ENCODE assay signal across 9 mouse cellular contexts in the genomic region with DNA sequence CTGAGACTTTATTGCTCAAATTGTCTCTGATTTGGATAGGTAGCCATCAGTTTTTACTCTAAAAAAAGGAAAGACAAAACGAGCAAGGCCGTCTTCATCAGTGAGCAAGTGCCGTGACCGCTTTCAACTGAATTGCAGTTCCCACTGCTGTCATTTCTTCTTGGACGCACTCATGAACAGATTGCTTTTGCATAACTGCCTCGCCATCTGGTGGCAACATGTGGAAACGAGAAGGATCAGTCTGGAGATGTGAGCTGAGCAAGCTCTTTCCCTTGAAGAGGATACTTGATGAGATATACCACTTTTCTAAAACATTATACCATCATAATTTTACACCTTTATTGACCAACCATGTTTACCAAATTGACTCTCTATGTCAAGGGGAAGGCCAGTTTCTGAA.
DNase-seq lines count a peak whose midpoint lies in the region; ATAC-seq lines count a peak whose summit lies in the region.
"Had no signal": no experiment of that assay in that cellular context is flagged by ENCODE, and none has a peak within 500 bp of the region (broad histone marks: within the 10 kb centered on the region; RNA-seq: fewer than 3 reads in every experiment).

No protein-coding gene starts in this region.

- no peaks in the 10 kb centered on the region for H3K9me3 ChIP-seq in forebrain, embryonic 15.5 days
- no peaks in the 10 kb centered on the region for H3K9me3 ChIP-seq in hindbrain, embryonic 16.5 days (ENCODE audit: control insufficient read depth, low read length)

- no peak overlapping the region for H3K4me3 ChIP-seq in forebrain, embryonic 15.5 days
- H3K4me3 ChIP-seq in hindbrain, embryonic 16.5 days (ENCODE audit: low read length), result no peak overlapping the region

- no peak overlapping the region for H3K27ac ChIP-seq in forebrain, embryonic 15.5 days (replicated peaks)
- no peak overlapping the region for H3K27ac ChIP-seq in hindbrain, embryonic 16.5 days (ENCODE audit: low read depth, low read length)
- H3K27ac ChIP-seq: macrophage had no signal

- H3K4me1 ChIP-seq in forebrain, embryonic 15.5 days, result no peaks in the 10 kb centered on the region
- H3K4me1 ChIP-seq in hindbrain, embryonic 16.5 days (ENCODE audit: control insufficient read depth, insufficient read depth, low read depth, low read length), result no peaks in the 10 kb centered on the region

- WGBS in forebrain, embryonic 15.5 days, result 1% methylated on average over 7 of the region's 7 CpGs
- WGBS in hindbrain, embryonic 16.5 days, result 1% methylated on average over 7 of the region's 7 CpGs

- no peaks in the 10 kb centered on the region for H3K36me3 ChIP-seq in forebrain, embryonic 15.5 days
- H3K36me3 ChIP-seq in hindbrain, embryonic 16.5 days (ENCODE audit: control insufficient read depth, insufficient read depth, low read length), result no peaks in the 10 kb centered on the region

- H3K4me2 ChIP-seq in forebrain, embryonic 15.5 days (replicated peaks), result no peak overlapping the region
- 0 out of 2 replicates have a peak overlapping the region, but pooled peaks have one; percentile 33 for H3K4me2 ChIP-seq in hindbrain, embryonic 16.5 days (ENCODE audit: low read length)

- peak; percentile 76 for DNase-seq in MEL-GATA-1-ER (ENCODE audit: extremely low read depth, low read depth)
- DNase-seq in layer of hippocampus, postnatal 36 days, result peak; percentile 69 to 72
- DNase-seq in lung, postnatal 4 days, result peak; percentile 70 to 82
- peak; percentile 73 for DNase-seq in retina, postnatal 7 days (ENCODE audit: low read depth, low spot score)
- DNase-seq in urinary bladder, adult 2 months (ENCODE audit: low spot score), result peak; percentile 25

- no peaks in the 10 kb centered on the region for H3K27me3 ChIP-seq in forebrain, embryonic 15.5 days
- H3K27me3 ChIP-seq in hindbrain, embryonic 16.5 days (replicated peaks; ENCODE audit: control insufficient read depth, insufficient read depth, low read length), result no peaks in the 10 kb centered on the region

- peak; percentile 88 for ATAC-seq in cerebellum, adult (ENCODE audit: insufficient number of reproducible peaks, low FRiP score, low TSS enrichment)
- ATAC-seq in forebrain, embryonic 15.5 days (replicated peaks), result peak; percentile 97
- peak; percentile 96 for ATAC-seq in hindbrain, embryonic 16.5 days

- H3K9ac ChIP-seq in forebrain, embryonic 15.5 days (replicated peaks), result no peak overlapping the region
- no peak overlapping the region for H3K9ac ChIP-seq in hindbrain, embryonic 16.5 days (ENCODE audit: low read depth, low read length)

Comparison
In these comparisons a context has a peak if more than half of its experiments do, and no peak if none do; other contexts are left out.
1. DNase-seq: peak in every context shown above with its lines; median percentile 76 in MEL-GATA-1-ER; 76 in lung, postnatal 4 days; 73 in retina, postnatal 7 days; 70 in layer of hippocampus, postnatal 36 days; 25 in urinary bladder, adult 2 months.